Mouse (Mus musculus) neural tube, embryonic 15.5 days (tissue): Measurements from ENCODE around the gene Gm20388. TPM values are rescaled to one million over a fixed set of nuclear protein-coding genes. Genes with fewer than 3 reads are reported as not detected.

Experiments
- ATAC-seq: fragments of 200-750 bp; cut with Nextera tagmentation; 2 replicates; pipeline ENCODE4 v1.8.0; 2017; ENCODE audit warnings: mild to moderate bottlenecking, moderate TSS enrichment, moderate library complexity; ENCODE audit not compliant: low FRiP score
- H3K27ac ChIP-seq: fragments of 300-500 bp; sonication (generic); replicated peaks from 2 replicates; pipeline ENCODE4 v1.5.1; 2015; ENCODE audit warnings: mild to moderate bottlenecking, inconsistent platforms
- H3K27me3 ChIP-seq: fragments of 300-500 bp; sonication (generic); replicated peaks from 2 replicates; pipeline ENCODE4 v1.6.1; 2015; ENCODE audit warnings: inconsistent platforms
- H3K36me3 ChIP-seq: fragments of 300-500 bp; sonication (generic); 2 replicates; pipeline ENCODE4 v1.6.1; 2015; ENCODE audit warnings: inconsistent platforms
- H3K4me1 ChIP-seq: fragments of 300-500 bp; sonication (generic); 2 replicates; pipeline ENCODE4 v1.6.1; 2015; ENCODE audit warnings: inconsistent platforms
- H3K4me2 ChIP-seq: fragments of 300-500 bp; sonication (generic); 2 replicates; pipeline ENCODE4 v1.6.1; 2015; ENCODE audit warnings: inconsistent platforms, mild to moderate bottlenecking, moderate library complexity
- H3K4me3 ChIP-seq: fragments of 300-500 bp; sonication (generic); replicated peaks from 2 replicates; pipeline ENCODE4 v1.5.1; 2015; ENCODE audit warnings: mild to moderate bottlenecking, inconsistent platforms
- H3K9ac ChIP-seq: fragments of 300-500 bp; sonication (generic); replicated peaks from 2 replicates; pipeline ENCODE4 v1.6.1; 2015; ENCODE audit warnings: mild to moderate bottlenecking, inconsistent platforms
- H3K9me3 ChIP-seq: fragments of 300-500 bp; sonication (generic); replicated peaks from 2 replicates; pipeline ENCODE4 v1.6.1; 2016; ENCODE audit warnings: inconsistent platforms
- WGBS: fragments of 180-500 bp; shearing (Covaris S2); methylation state at CpG from one replicate; pipeline ENCODE4 v1.1.7; 2015; ENCODE audit warnings: mixed read lengths; 5-methylcytosine and 5-hydroxymethylcytosine counted together
- polyA plus RNA-seq: library from polyadenylated mRNA; unstranded; fragments of >200 nt; fragmentation: Nextera tagmentation; extraction: Ambion mirVana; gene quantifications from 2 replicates; pipeline ENCODE4 v1.2.1, GENCODE M21; 2015

The Gm20388 gene
- polyA plus RNA-seq, 1 experiment from 2014 or later, result not detected

- H3K36me3 ChIP-seq, result peaks cover 19% of the 10 kb centered on the region
- no peak overlapping the region for H3K27ac ChIP-seq
- H3K27me3 ChIP-seq, result no peaks in the 10 kb centered on the region
- 19% methylated on average over 3 of the region's 3 CpGs for WGBS
- ATAC-seq, result no peak
- H3K9ac ChIP-seq, result no peak overlapping the region
- H3K4me2 ChIP-seq, result no peak overlapping the region
- H3K4me3 ChIP-seq, result no peak overlapping the region
- no peaks in the 10 kb centered on the region for H3K9me3 ChIP-seq
- no peaks in the 10 kb centered on the region for H3K4me1 ChIP-seq
Observed at GRCm38 (mm10) chr8:124052110-124052509, 4141.5 kb downstream of the Gm20388 start.

GRCm38 (mm10) chr8:124052568-124052967, 4141.9 kb downstream of the Gm20388 start:
- Histone ChIP-seq H3K9ac (no peak overlapping the region), H3K4me3 (no peak overlapping the region), H3K36me3 (peaks cover 14% of the 10 kb centered on the region), H3K4me1 (no peaks in the 10 kb centered on the region), H3K4me2 (no peak overlapping the region), H3K27me3 (no peaks in the 10 kb centered on the region), H3K9me3 (no peaks in the 10 kb centered on the region), H3K27ac (no peak overlapping the region)
- 61% methylated on average over 4 of the region's 4 CpGs for WGBS
- ATAC-seq, result no peak

GRCm38 (mm10) chr8:124056832-124057655, 4146.4 kb downstream of the Gm20388 start:
- no peaks in the 10 kb centered on the region for H3K9me3 ChIP-seq
- no peak overlapping the region for H3K4me2 ChIP-seq
- H3K4me1 ChIP-seq, result no peaks in the 10 kb centered on the region
- no peaks in the 10 kb centered on the region for H3K36me3 ChIP-seq
- H3K9ac ChIP-seq, result no peak overlapping the region
- 81% methylated on average over 11 of the region's 11 CpGs for WGBS
- no peak overlapping the region for H3K4me3 ChIP-seq
- no peak overlapping the region for H3K27ac ChIP-seq
- no peaks in the 10 kb centered on the region for H3K27me3 ChIP-seq
- ATAC-seq, result no peak

GRCm38 (mm10) chr8:124066325-124067058, 4155.9 kb downstream of the Gm20388 start:
- no peak for ATAC-seq
- no peaks in the 10 kb centered on the region for H3K36me3 ChIP-seq

GRCm38 (mm10) chr8:124067059-124067750, 4156.6 kb downstream of the Gm20388 start:
- WGBS, result 85% methylated on average over 4 of the region's 4 CpGs
- no peak overlapping the region for H3K4me3 ChIP-seq
- peaks cover 26% of the 10 kb centered on the region for H3K4me1 ChIP-seq
- H3K36me3 ChIP-seq, result no peaks in the 10 kb centered on the region
- no peak overlapping the region for H3K9ac ChIP-seq
- no peaks in the 10 kb centered on the region for H3K9me3 ChIP-seq
- ATAC-seq, result no peak
- H3K27me3 ChIP-seq, result no peaks in the 10 kb centered on the region
- no peak overlapping the region for H3K4me2 ChIP-seq
- H3K27ac ChIP-seq, result no peak overlapping the region

More at GRCm38 (mm10) chr8:124066325-124067058, 4155.9 kb downstream of the Gm20388 start:
- H3K9ac ChIP-seq, result no peak overlapping the region
- no peak overlapping the region for H3K4me2 ChIP-seq
- H3K9me3 ChIP-seq, result no peaks in the 10 kb centered on the region
- WGBS, result 65% methylated on average over 4 of the region's 4 CpGs
- H3K27me3 ChIP-seq, result no peaks in the 10 kb centered on the region
- peaks cover 24% of the 10 kb centered on the region for H3K4me1 ChIP-seq
- H3K4me3 ChIP-seq, result no peak overlapping the region
- H3K27ac ChIP-seq, result no peak overlapping the region

- peak overlapping the region; percentile 21; the same call in 1 of the 2 replicates for H3K4me2 ChIP-seq
- H3K4me3 ChIP-seq, result no peak overlapping the region
- no peaks in the 10 kb centered on the region for H3K36me3 ChIP-seq
- peak overlapping the region; percentile 18 for H3K27ac ChIP-seq
- WGBS, result 19% methylated on average over 18 of the region's 18 CpGs
- H3K4me1 ChIP-seq, result peaks cover 28% of the 10 kb centered on the region
- peak; percentile 50; the same call in 1 of the 2 replicates for ATAC-seq
- H3K27me3 ChIP-seq, result no peaks in the 10 kb centered on the region
- no peaks in the 10 kb centered on the region for H3K9me3 ChIP-seq
- H3K9ac ChIP-seq, result no peak overlapping the region
Observed at GRCm38 (mm10) chr8:124070363-124071324, 4160.0 kb downstream of the Gm20388 start.

GRCm38 (mm10) chr8:124075977-124076376, 4165.3 kb downstream of the Gm20388 start:
- Histone ChIP-seq H3K9me3 (no peaks in the 10 kb centered on the region), H3K27ac (no peak overlapping the region), H3K4me3 (no peak overlapping the region), H3K4me2 (no peak overlapping the region), H3K9ac (no peak overlapping the region), H3K36me3 (no peaks in the 10 kb centered on the region), H3K27me3 (no peaks in the 10 kb centered on the region), H3K4me1 (peaks cover 22% of the 10 kb centered on the region)
- 73% methylated on average over 8 of the region's 8 CpGs for WGBS
- no peak for ATAC-seq

- Histone ChIP-seq H3K9ac (no peak overlapping the region), H3K27ac (no peak overlapping the region), H3K4me2 (no peak overlapping the region), H3K36me3 (no peaks in the 10 kb centered on the region), H3K27me3 (no peaks in the 10 kb centered on the region), H3K4me3 (no peak overlapping the region), H3K4me1 (peaks cover 19% of the 10 kb centered on the region), H3K9me3 (no peaks in the 10 kb centered on the region)
- 72% methylated on average over 3 of the region's 3 CpGs for WGBS
- no peak for ATAC-seq
Observed at GRCm38 (mm10) chr8:124076416-124076815, 4165.8 kb downstream of the Gm20388 start.

GRCm38 (mm10) chr8:124077377-124077776, 4166.7 kb downstream of the Gm20388 start:
- Histone ChIP-seq H3K27ac (no peak overlapping the region), H3K4me2 (no peak overlapping the region), H3K9me3 (no peaks in the 10 kb centered on the region), H3K4me3 (no peak overlapping the region), H3K9ac (no peak overlapping the region), H3K4me1 (peaks cover 15% of the 10 kb centered on the region; the same call in 1 of the 2 replicates), H3K27me3 (no peaks in the 10 kb centered on the region), H3K36me3 (no peaks in the 10 kb centered on the region)
- 80% methylated on average over 8 of the region's 8 CpGs for WGBS
- no peak for ATAC-seq

GRCm38 (mm10) chr8:124077998-124078397, 4167.4 kb downstream of the Gm20388 start:
- no peak for ATAC-seq
- no peak overlapping the region for H3K27ac ChIP-seq
- H3K4me3 ChIP-seq, result no peak overlapping the region
- H3K9ac ChIP-seq, result no peak overlapping the region
- H3K4me1 ChIP-seq, result peaks cover 15% of the 10 kb centered on the region; the same call in 1 of the 2 replicates
- no peaks in the 10 kb centered on the region for H3K9me3 ChIP-seq
- 71% methylated on average over 10 of the region's 10 CpGs for WGBS
- H3K4me2 ChIP-seq, result no peak overlapping the region
- H3K36me3 ChIP-seq, result no peaks in the 10 kb centered on the region
- H3K27me3 ChIP-seq, result no peaks in the 10 kb centered on the region

GRCm38 (mm10) chr8:124078969-124079368, 4168.3 kb downstream of the Gm20388 start:
- peaks cover 15% of the 10 kb centered on the region; the same call in 1 of the 2 replicates for H3K4me1 ChIP-seq
- H3K27me3 ChIP-seq, result no peaks in the 10 kb centered on the region
- H3K36me3 ChIP-seq, result no peaks in the 10 kb centered on the region
- no peak for ATAC-seq
- no peak overlapping the region for H3K4me3 ChIP-seq
- H3K27ac ChIP-seq, result no peak overlapping the region
- 64% methylated on average over 7 of the region's 7 CpGs for WGBS
- no peak overlapping the region for H3K4me2 ChIP-seq
- no peak overlapping the region for H3K9ac ChIP-seq
- no peaks in the 10 kb centered on the region for H3K9me3 ChIP-seq
